Mouse (Mus musculus) urinary bladder, postnatal 10 days (tissue): Measurements from ENCODE around the gene Dusp6.

Experiments
- DNase-seq: peaks from one replicate; pipeline ENCODE4 v3.0.0; 2022; ENCODE audit warnings: low spot score

The Dusp6 gene

GRCm38 (mm10) chr10:99274640-99275039 lies 11.6 kb downstream of the Dusp6 start:
- no peak for DNase-seq

GRCm38 (mm10) chr10:99279067-99279880 lies 16.2 kb downstream of the Dusp6 start:
- no peak for DNase-seq

GRCm38 (mm10) chr10:99283981-99284385 lies 21.0 kb downstream of the Dusp6 start:
- no peak for DNase-seq

- DNase-seq: no peak
These were observed 21.9 kb downstream of the Dusp6 start for GRCm38 (mm10) chr10:99284918-99285317.

GRCm38 (mm10) chr10:99285759-99286158 lies 22.7 kb downstream of the Dusp6 start:
- DNase-seq: no peak

- DNase-seq: no peak
These were observed 23.2 kb downstream of the Dusp6 start for GRCm38 (mm10) chr10:99286213-99286612.

GRCm38 (mm10) chr10:99286787-99287186 lies 23.8 kb downstream of the Dusp6 start:
- no peak for DNase-seq

GRCm38 (mm10) chr10:99287206-99287605 lies 24.2 kb downstream of the Dusp6 start:
- DNase-seq: no peak

- no peak for DNase-seq
These were observed 26.1 kb downstream of the Dusp6 start for GRCm38 (mm10) chr10:99289176-99289575.

GRCm38 (mm10) chr10:99293111-99293640 lies 30.1 kb downstream of the Dusp6 start:
- DNase-seq: no peak

- no peak for DNase-seq
These were observed 34.7 kb downstream of the Dusp6 start for GRCm38 (mm10) chr10:99297721-99298120.

- DNase-seq: no peak
These were observed 35.6 kb downstream of the Dusp6 start for GRCm38 (mm10) chr10:99298328-99299295.

- no peak for DNase-seq
These were observed 36.3 kb downstream of the Dusp6 start for GRCm38 (mm10) chr10:99299303-99299702.

- DNase-seq: no peak
These were observed 39.0 kb downstream of the Dusp6 start for GRCm38 (mm10) chr10:99302051-99302450.

GRCm38 (mm10) chr10:99308837-99309236 lies 45.8 kb downstream of the Dusp6 start:
- DNase-seq: no peak

- no peak for DNase-seq
These were observed 46.6 kb downstream of the Dusp6 start for GRCm38 (mm10) chr10:99309617-99310016.

- DNase-seq: no peak
These were observed 47.2 kb downstream of the Dusp6 start for GRCm38 (mm10) chr10:99310204-99310603.

GRCm38 (mm10) chr10:99311956-99312355 lies 48.9 kb downstream of the Dusp6 start:
- DNase-seq: no peak

- DNase-seq: no peak
These were observed 51.3 kb downstream of the Dusp6 start for GRCm38 (mm10) chr10:99314366-99314765.

- no peak for DNase-seq
These were observed 54.0 kb downstream of the Dusp6 start for GRCm38 (mm10) chr10:99317057-99317456.
